Mouse (Mus musculus) ES-Bruce4 (cell line): ENCODE measurements at regions not wholly inside any gene's neighbourhood (a gene's known extent, or its start where the extent isn't known, plus 50 kb on each side); places are given as distances from the start of the nearest gene placed in this dataset.

Experiments
- H3K27ac ChIP-seq: 2 replicates; pipeline ENCODE4 v1.5.1; 2012; ENCODE audit warnings: low read length, inconsistent platforms; ENCODE audit not compliant: insufficient read depth
- H3K27me3 ChIP-seq: 2 replicates; pipeline ENCODE4 v1.6.1; 2012; ENCODE audit warnings: mild to moderate bottlenecking, low read length, inconsistent platforms; ENCODE audit not compliant: control insufficient read depth, poor library complexity, insufficient read depth, severe bottlenecking
- H3K36me3 ChIP-seq: 2 replicates; pipeline ENCODE4 v1.6.1; 2012; ENCODE audit warnings: inconsistent platforms, mild to moderate bottlenecking, low read length, moderate library complexity; ENCODE audit not compliant: control insufficient read depth, poor library complexity, insufficient read depth, severe bottlenecking
- H3K4me1 ChIP-seq: one replicate; pipeline ENCODE4 v1.8.1; 2011; ENCODE audit warnings: low read length; ENCODE audit not compliant: control insufficient read depth, insufficient read depth
- H3K4me3 ChIP-seq: 2 replicates; pipeline ENCODE4 v1.5.1; 2011; ENCODE audit warnings: low read depth, mild to moderate bottlenecking, low read length
- H3K9ac ChIP-seq: 2 replicates; pipeline ENCODE4 v1.6.1; 2012; ENCODE audit warnings: low read depth, mild to moderate bottlenecking, inconsistent platforms; ENCODE audit not compliant: poor library complexity, severe bottlenecking
- H3K9me3 ChIP-seq: replicated peaks from 2 replicates; pipeline ENCODE4 v1.6.1; 2012; ENCODE audit warnings: mild to moderate bottlenecking, low read length, inconsistent platforms; ENCODE audit not compliant: control insufficient read depth, poor library complexity, insufficient read depth, severe bottlenecking
- CTCF ChIP-seq: IDR thresholded peaks from one replicate; pipeline ENCODE4 v1.8.1; 2011; ENCODE audit warnings: low read depth, low read length
- EP300 ChIP-seq: IDR thresholded peaks from 2 replicates; pipeline ENCODE4 v1.6.1; 2011; ENCODE audit warnings: low read depth, low read length; ENCODE audit not compliant: insufficient read depth
- POLR2A ChIP-seq: IDR thresholded peaks from one replicate; pipeline ENCODE4 v1.8.1; 2011; ENCODE audit warnings: low read length; ENCODE audit not compliant: insufficient read depth

DNA sequence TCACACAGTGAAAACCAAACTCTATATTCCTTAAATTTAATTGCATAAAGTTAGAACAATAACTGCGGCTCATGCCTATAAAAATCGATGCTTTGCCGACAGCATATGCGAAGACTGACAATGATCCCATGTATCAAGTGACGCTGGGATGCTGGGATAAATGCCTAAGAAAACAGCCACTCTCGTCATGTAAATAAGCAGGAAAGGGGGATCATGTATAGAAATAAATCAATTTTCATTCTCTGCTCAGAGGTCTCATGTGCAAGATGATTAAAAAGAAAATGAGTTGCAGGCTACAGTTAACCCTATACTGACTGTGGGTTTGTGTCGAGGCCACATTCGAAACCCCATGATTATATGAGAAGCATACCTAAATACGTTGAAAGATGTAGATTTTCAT is 411.2 kb downstream of the Rnd3 start:
- Histone ChIP-seq H3K4me1 (no peaks in the 10 kb centered on the region), H3K36me3 (no peaks in the 10 kb centered on the region), H3K9ac (no peak overlapping the region), H3K9me3 (no peaks in the 10 kb centered on the region), H3K27ac (no peak overlapping the region), H3K4me3 (no peak overlapping the region), H3K27me3 (no peaks in the 10 kb centered on the region)
- TF ChIP-seq CTCF (no peak), POLR2A (no peak), EP300 (no peak)

DNA sequence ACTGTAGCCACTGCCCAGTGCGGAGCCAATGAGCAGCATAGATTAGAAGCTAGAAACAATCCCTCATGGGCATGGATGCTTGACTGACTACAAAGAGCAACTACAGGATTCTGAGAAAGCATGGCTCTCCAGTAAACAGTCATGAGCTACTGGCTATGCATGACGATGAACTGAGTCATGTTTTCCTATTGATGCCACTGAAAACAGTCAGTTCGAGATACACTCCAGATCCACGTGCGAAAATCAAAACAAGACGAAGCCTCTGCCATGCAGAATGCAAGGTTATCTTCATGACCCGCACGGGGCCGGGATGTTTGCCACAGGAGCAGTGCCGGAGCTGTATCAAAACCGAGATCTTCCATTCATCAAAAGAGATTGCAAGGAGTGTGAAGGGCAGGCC is 413.9 kb downstream of the Rnd3 start:
- H3K9me3 ChIP-seq = no peaks in the 10 kb centered on the region
- H3K4me3 ChIP-seq = no peak overlapping the region
- TF ChIP-seq POLR2A (no peak), EP300 (no peak), CTCF (no peak)
- H3K4me1 ChIP-seq = no peaks in the 10 kb centered on the region
- H3K27me3 ChIP-seq = no peaks in the 10 kb centered on the region
- H3K27ac ChIP-seq = no peak overlapping the region
- H3K36me3 ChIP-seq = no peaks in the 10 kb centered on the region
- H3K9ac ChIP-seq = no peak overlapping the region

DNA sequence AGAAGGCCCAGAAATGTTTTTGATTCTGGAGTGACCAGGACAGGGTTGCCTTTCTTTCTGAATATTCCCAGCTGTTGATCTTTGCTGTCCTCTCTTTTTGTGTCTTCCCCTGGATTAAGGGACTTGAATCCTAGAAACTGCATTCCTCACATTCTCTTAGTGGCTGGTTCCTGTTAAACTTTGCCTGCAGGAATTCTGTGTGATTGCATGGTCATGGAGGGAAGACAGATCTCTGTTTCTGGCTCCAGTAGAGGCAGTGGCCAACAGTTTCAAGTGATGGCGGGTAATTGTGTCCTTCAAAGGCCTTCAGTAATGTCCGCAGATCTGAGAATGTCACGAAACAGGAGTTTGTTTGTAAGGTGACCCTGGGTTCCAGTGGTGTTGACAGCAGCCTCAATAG is 410.1 kb upstream of the Mmadhc start:
- H3K27me3 ChIP-seq = no peaks in the 10 kb centered on the region
- H3K4me1 ChIP-seq = no peaks in the 10 kb centered on the region
- no peaks in the 10 kb centered on the region for H3K36me3 ChIP-seq
- no peak for TF ChIP-seq EP300
- no peak for TF ChIP-seq CTCF
- TF ChIP-seq POLR2A = no peak
- no peaks in the 10 kb centered on the region for H3K9me3 ChIP-seq
- no peak overlapping the region for H3K4me3 ChIP-seq
- H3K27ac ChIP-seq = no peak overlapping the region
- H3K9ac ChIP-seq = no peak overlapping the region

DNA sequence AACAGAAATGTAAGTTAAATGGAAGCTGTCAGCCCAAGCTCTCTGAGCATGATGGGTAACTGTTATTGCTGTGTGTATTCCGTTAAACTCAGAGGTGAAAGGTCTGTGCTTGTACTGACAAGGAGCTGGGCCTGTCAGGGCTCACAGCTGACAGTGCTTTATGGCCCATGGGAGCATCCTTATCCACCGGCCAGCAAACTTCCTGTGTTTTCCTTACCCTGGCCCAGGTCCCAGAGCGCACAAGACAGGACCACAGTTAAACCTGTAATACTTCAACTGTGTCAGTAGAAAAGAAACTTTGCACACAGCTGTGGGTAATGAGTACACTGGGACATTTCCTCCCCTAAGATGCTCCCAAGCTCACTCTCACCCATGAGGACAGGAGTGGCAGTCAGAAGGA is 407.7 kb upstream of the Mmadhc start:
- H3K36me3 ChIP-seq = no peaks in the 10 kb centered on the region
- H3K27me3 ChIP-seq = no peaks in the 10 kb centered on the region
- no peak overlapping the region for H3K4me3 ChIP-seq
- no peaks in the 10 kb centered on the region for H3K4me1 ChIP-seq
- TF ChIP-seq CTCF = no peak
- TF ChIP-seq EP300 = no peak
- no peak for TF ChIP-seq POLR2A
- H3K9ac ChIP-seq = no peak overlapping the region
- no peak overlapping the region for H3K27ac ChIP-seq
- no peaks in the 10 kb centered on the region for H3K9me3 ChIP-seq

DNA sequence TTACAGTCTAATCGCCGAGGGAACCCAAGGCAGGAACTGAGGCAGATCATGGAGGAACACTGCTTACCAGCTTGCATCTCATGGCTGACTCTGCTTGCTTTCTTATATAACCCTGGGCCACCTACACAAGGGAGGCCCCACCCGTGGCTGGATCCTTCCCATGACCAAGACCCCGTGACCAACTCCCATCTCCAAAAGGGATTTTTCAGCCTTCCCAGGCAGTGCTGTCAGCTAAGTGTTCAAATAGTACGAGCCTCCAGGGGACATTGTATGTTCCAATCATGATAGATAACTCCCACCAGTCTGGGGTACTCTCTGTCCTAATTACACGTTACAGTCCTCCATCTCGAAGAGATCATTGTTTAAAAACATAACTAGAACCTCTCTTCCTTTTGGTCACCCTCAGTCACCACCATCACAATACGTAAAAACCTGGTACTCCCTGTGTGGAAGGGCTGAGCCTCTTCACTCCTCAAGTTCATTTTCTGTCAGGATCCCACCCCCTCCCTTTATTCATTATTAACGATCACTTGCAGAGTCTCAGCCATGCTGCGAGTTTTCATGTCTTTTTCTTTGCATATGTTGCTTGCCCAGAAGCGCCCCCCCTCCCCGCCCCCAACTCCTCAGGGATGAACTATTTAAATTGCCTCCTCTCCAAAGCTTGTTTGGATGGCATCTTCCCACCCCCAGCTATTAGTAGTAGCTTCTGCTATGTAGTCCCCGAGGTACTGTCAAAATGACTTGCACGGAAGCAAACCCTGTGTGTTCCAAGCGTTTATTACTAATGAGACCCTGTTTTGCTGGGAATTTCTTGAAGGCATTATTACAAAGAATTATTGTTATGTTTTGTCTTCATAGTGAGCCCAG is 406.2 kb upstream of the Mmadhc start:
- no peaks in the 10 kb centered on the region for H3K9me3 ChIP-seq
- TF ChIP-seq POLR2A (no peak), EP300 (no peak), CTCF (no peak)
- H3K4me3 ChIP-seq = no peak overlapping the region
- H3K27me3 ChIP-seq = no peaks in the 10 kb centered on the region
- no peak overlapping the region for H3K27ac ChIP-seq
- no peak overlapping the region for H3K9ac ChIP-seq
- no peaks in the 10 kb centered on the region for H3K36me3 ChIP-seq
- H3K4me1 ChIP-seq = no peaks in the 10 kb centered on the region

DNA sequence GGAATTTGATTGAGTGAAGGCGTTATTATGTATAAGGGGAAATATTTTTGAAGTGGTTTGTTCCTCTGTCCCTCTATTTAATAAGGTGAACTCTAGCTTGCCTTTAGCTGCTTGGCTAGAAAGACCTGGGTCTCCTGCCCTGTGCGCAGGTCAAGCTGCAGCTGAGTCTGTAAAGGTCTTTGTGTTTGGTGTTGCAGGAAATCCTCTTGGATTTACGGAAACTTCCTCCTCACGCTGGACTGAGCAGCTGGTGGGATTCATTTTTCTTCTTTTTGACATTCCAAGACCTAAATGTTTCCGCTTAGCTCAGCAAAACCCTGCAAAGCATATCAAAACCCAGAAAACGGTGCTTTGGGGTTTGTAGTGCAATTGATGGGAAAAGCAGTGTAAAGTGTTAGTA is 402.2 kb upstream of the Mmadhc start:
- H3K4me1 ChIP-seq = no peaks in the 10 kb centered on the region

More for the DNA sequence above, 402.2 kb upstream of the Mmadhc start:
- Histone ChIP-seq H3K9ac (no peak overlapping the region), H3K27me3 (no peaks in the 10 kb centered on the region), H3K36me3 (no peaks in the 10 kb centered on the region), H3K9me3 (no peaks in the 10 kb centered on the region), H3K4me3 (no peak overlapping the region), H3K27ac (no peak overlapping the region)
- no peak for TF ChIP-seq EP300
- TF ChIP-seq CTCF = no peak
- no peak for TF ChIP-seq POLR2A
